Mouse (Mus musculus) lung, postnatal 10 days (tissue): ENCODE data around the gene Hs2st1.
A peak's percentile ranks its signal among the peaks of the same experiment; 100 is the strongest.
"Not testable (repeated sequence)": the region's sequence is repeated elsewhere in the genome, so short reads cannot be mapped to it uniquely, and the experiment has no call there.

Experiments used
- DNase-seq: peaks from one replicate; pipeline ENCODE4 v3.0.0; 2021

Hs2st1 gene

GRCm38 (mm10) chr3:144570047-144570815 lies at the start of gene Hs2st1, which contains the start of gene Selenof:
Hs2st1 (minus strand) TSS chr3:144570181.
Selenof (plus strand) TSS chr3:144570304.
- peak; percentile 100 for DNase-seq

GRCm38 (mm10) chr3:144617633-144618180 lies 47.7 kb upstream of the Hs2st1 start:
- DNase-seq = peak; percentile 52

DNA sequence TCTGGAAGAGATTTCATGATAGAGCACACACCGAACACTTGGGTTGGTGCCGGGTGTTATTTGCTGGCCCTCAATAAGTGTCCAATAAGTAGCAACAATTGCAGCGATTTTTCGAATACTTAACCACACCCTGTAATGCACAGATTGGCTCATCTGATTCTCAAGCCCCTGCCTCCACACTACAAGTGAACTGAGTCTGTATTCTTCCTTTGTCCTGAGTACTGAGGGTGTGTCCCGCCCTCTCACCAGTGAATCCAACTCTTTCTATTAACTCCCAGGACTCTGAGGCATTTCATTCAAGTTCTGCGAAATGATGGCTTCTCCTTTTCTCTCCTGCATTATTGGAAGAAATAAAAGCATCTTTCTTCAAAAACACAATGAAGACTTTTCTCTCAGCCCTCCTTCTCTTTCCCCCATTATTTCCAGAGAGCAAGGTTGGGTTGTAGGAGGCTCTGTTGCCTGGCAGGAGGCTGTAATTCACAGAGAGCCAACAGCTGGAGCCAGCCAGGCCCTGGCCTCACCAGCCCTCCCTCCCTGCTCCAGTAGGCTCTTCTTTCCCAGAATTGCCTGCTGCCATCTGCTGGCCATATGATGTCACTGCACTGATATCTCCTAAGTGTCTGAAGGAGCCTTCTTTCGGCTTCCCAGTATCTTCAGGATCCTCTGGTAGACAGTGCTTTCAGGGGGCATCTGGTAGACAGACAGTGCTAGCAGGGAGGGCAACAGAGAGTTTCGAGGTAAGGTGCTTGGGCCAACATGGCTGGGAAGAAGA lies 46.9 kb upstream of the Hs2st1 start:
- DNase-seq = peak; percentile 92

DNA sequence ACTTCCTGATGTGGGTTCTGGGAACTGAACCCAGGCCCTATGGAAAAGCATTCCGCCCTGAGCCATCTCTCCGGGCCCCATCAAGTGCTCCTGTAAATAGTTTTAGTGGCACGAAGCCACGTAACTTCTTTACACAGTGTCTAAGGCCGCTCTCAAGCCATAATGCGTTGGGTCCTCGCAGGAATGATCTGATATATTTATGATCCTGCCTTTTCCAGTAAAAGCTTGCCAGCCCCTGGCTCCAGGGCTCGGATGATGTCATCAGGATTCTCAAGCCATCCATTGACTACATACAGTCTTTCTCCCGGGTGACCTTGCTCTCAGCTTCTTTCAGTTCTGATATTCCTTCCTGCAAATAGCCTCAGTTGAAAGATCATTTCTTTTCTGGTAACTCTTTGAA lies 45.5 kb upstream of the Hs2st1 start:
- peak; percentile 25 for DNase-seq

DNA sequence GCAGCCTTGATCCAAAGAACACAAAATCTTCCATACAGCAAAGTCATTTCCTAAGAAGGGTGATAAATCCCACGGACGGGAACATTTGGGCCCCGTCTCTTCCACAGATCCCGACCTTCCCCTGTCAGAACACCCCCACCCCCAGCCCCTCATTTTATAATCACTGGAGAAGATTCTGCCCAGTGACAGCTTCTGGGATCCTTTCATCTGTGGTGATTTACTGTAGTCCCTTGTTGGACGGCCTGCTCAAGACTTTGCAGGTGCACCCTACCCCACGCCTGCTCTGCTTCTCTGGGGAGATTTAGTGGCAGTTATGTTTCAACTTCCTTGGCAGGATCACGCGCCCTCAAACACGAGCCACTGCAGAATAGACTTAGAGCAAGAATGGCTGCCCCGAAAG lies 44.7 kb upstream of the Hs2st1 start:
- no peak for DNase-seq

DNA sequence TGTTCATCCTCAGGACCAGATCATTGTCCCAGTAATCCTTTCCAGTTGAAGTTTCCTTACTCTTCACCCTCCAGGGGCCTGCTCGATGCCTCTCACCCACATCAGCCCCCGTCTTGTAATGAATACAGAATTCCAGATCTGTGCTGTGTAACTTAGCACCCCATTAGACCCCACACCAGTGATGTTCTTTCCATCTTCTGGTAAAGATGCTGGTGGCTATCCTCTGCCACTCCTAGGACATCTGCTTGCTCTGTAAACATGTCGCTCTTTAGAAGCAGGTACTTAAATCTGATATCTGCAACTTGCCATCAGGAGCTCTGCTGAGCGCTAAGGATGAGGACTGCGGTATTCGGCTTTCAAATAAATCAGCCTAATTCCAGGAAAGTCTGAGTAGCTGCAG lies 44.3 kb upstream of the Hs2st1 start:
- DNase-seq = no peak

DNA sequence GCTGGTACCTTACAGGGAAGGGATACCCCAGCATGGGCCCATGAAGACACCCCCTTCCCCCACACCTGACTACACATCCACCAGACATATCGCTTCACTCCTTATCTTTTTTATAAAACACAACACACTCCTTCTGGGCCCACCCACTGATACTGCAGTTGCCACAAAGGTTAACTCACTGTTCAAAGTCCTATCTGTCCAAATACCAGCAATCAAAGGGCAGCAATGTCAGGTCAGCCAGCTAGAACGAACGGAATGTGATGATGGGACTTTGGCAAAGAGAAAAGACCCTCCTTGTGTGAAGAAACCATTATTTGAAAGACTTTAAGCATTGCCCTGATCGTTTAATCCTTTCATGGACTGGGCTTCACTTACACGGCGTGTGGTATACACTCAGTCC lies 42.4 kb upstream of the Hs2st1 start:
- DNase-seq = no peak

DNA sequence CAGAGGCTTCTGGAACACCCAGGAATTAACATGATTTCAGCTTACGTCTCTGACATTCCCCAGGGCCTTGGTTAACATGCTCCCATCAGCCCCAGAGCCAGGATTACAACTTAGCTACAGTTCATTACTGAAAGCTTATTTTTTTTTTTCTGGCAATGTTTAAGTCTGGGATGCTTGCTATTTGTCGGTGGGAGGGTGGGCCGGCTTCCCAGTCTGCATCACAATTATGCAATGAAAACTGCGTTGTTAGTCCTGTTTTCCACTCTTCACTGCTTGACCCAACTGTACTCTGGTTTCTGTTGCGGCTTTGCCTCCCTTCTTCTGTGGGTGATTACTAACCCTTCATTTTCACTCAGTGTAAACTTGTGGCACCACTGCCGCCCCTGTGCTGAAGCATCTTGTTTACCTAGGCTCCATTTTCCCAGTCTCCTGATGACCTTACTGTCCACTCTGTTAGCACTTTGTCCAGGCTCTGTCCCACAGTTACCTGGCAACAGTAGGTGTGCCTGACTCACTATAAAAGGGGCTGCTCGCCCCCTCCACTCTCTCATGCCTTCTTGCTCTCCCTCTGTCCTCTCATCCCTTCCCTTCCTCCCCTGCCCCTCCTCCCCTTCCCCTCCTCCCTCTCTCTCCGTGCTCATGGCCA lies 41.8 kb upstream of the Hs2st1 start:
- DNase-seq = peak; percentile 64

DNA sequence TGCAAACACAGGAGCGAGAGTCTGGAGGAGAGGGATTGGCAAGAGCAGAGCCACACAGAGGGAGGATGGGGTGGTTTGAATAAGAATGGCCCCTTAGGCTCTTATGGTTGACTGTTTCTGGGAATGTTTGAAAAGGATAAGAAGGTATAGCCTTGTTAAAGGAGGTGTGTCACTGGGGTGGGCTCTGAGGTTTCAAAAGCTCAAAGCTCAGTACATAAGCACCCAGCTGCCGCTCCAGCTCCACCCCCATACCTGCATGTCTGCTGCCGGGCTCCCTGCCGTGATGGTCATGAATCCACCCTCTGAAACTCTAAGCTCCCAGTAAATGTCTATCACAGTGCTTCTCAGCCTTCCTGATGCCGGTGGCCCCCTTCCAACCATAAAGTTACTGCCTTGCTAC lies 40.8 kb upstream of the Hs2st1 start:
- DNase-seq = no peak

GRCm38 (mm10) chr3:144608090-144608489 lies 38.1 kb upstream of the Hs2st1 start:
- no peak for DNase-seq

DNA sequence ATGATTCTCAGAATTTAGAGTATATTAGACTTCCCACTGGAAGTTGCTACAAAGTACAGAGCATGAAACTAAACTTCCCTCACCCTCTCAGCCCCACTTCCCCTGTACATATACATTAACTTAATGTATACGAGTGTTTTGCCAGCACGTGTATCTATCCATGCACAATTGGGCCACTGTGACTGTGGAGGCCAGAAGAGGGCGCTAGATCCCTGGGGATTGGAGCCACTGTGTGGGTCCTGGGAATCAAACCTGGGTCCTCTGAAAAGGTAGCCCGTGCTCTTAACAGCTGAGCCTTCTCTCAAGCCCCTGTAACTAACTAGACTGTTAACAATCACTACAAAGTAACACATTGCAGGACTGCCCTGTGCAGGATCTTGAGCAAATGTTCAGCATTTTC lies 36.5 kb upstream of the Hs2st1 start:
- DNase-seq = no peak

- not testable (repeated sequence) for DNase-seq
These were observed 35.8 kb upstream of the Hs2st1 start for GRCm38 (mm10) chr3:144605811-144606210.

DNA sequence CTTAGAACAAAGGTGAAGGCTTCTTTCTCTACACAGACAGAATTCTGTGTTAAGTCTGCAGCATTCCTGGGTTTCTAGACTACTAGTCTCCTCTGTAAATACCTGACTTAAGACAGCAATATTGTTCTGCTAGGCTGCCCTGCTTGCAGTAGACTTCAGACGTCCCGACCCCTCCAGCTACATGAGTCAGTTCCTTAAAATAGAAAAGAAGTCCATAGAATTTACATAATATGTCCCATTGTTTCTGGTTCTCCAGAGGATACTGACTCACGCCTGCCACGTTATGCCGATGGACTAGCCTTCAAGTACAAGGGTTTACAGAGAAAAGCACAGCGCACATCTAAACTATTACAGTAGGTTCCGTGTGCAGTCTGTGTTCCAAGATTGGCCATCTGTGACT lies 34.2 kb upstream of the Hs2st1 start:
- DNase-seq = no peak

DNA sequence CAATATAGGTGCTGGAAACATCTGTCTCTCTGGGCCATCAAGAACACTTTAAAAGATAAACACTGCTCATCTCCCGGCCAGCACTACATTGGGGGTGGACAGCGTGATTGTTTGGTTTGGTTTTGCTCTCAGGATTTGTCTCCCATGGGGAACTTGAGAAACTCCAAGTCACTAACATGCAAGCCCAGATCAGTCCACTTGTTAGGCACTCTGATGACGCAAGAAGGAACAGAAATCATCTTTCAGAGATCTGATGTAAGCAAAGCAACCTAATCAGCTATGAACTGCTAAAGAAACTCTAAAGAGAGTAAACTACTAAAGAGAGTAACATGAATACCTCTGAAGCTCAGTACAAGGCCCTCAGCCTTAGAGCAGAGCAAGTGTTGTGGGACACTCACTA lies 33.6 kb upstream of the Hs2st1 start:
- DNase-seq = no peak

DNA sequence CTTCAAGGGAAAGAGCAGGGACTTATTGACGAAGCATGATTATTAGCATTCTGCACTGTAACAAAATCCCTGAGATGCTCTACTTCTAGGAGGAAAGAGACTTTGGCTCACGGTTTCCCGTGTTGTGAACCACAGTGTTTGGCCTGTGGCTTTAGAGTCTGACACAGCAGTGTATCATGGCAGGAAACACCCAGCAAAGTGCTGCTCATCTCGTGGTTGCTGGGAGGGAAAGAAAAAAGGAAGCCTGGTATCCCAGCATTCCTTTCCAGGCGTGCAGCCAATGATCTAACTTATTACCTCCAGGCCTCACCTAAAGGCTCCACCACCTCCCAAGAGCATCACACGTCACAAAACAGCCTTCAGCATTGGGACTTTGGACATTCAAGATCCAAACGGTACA lies 32.8 kb upstream of the Hs2st1 start:
- no peak for DNase-seq

- no peak for DNase-seq
These were observed 32.4 kb upstream of the Hs2st1 start for GRCm38 (mm10) chr3:144602413-144602812.

- no peak for DNase-seq
These were observed 27.9 kb upstream of the Hs2st1 start for GRCm38 (mm10) chr3:144597790-144598467.

GRCm38 (mm10) chr3:144597121-144597520 lies 27.1 kb upstream of the Hs2st1 start:
- no peak for DNase-seq

DNA sequence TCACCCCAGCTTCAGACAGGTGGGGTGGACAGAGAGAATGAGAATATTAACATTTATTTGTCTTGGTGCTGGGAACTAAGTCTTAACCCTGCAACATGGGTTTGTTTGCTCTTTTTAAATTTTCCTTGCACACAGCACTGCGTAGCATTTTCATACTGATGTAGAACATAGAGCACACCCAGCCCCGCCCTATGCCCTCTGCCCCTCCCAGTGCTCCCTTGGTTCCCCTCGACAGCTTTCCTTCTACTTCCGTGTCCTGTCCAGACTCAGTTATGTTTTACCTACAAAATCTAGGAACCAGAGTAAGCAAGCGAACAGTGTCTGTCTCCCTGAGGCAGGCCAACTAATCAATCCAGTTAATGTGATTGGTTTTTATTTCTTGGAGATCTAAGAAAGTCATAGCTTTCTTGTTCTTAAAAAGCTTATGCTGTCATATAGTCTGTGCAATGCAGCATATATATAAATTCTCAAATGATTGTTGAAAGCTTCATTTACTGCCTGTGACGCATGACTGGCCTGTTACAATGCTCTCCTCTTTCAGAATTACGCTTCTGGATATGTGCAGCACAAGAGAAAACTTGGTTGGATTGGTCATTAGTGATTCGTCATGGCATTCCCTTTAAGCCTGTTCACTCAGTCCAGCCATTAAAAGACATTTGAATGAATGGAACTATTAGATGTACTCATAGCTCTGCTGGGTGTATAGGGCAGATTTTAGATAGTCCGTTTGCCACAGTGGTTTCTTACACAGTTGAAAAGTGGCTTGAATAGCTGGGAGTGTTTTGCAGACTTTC lies 23.2 kb upstream of the Hs2st1 start:
- DNase-seq = no peak

DNA sequence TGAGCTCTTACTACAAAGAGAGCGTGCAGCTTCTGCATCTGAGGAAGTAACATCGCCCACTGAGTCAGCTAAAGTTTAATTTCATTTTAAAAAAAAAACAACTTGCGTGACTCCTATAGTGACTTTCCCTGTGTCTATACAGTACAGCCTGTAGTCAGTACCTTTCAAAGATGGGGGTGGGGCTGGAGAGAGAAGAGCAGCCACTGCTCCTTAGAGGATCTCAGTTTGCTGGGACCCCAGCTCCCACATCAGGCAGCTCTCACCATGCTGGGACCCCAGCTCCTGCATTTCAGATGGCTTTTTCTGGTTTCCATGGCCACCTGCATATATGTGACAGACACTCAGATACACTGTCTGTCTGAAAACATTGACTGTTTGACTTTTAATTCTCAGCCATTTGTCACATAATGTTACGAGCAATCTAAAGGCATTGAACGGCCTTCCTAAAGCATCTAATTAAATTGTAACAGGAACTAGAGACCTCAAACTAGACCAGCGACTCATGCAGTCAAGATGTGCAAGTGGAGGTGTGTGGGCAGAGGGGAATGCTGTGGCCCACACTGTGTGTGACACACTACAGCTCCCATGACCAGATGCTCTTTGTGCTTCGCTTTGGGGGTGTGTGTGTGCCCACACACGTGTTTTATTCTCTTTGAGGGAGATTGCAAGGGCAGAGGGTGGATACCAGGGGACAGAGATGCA lies 19.4 kb upstream of the Hs2st1 start:
- no peak for DNase-seq

GRCm38 (mm10) chr3:144586731-144587130 lies 16.8 kb upstream of the Hs2st1 start:
- peak; percentile 69 for DNase-seq
